Mouse (Mus musculus) liver, postnatal 0 days (tissue): ENCODE data around the gene Ano10.

Experiments
- CTCF ChIP-seq: sonication (generic); IDR thresholded peaks from 2 replicates; pipeline ENCODE4 v1.5.1; 2016; ENCODE audit warnings: antibody characterized with exemption, low read depth
- EP300 ChIP-seq: IDR thresholded peaks from 2 replicates; pipeline ENCODE4 v1.6.1; 2016; ENCODE audit warnings: antibody characterized with exemption, low read depth, mild to moderate bottlenecking

DNA sequence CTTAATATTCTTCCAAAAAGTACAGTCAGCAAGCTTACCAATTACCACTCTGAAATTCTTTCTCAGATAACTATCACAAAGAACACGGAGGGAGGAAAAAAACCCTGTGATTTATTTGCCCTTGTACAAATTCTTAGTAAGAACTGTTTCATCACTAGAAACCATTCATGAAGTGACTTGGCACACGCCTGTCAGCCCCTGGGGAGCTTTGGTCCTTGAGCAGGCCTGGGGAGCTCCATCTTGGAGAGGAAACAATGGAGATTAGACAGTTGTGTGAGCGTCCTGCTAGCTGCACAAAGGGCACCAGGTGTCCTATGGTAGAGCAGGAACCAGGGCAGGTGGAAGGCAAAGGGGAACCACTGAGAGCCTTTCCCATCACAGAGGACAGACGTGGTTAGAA lies 48.8 kb downstream of the Ano10 start:
- TF ChIP-seq CTCF (no peak), EP300 (no peak)
